9 mouse cellular contexts compared by ENCODE assay signal in genomic region chr15:86140323-86140722, GRCm38 (mm10). TPM values are rescaled to one million over a fixed set of nuclear protein-coding genes. Genes with fewer than 3 reads are reported as not detected.
DNase-seq lines count a peak whose midpoint lies in the region; ATAC-seq and TF ChIP-seq lines count a peak whose summit lies in the region.
"Had no signal": no experiment of that assay in that cellular context is flagged by ENCODE, and none has a peak within 500 bp of the region (broad histone marks: within the 10 kb centered on the region; RNA-seq: fewer than 3 reads in every experiment).

No protein-coding gene starts in this region.

- no peaks in the 10 kb centered on the region for H3K9me3 ChIP-seq in forebrain, postnatal 0 days (ENCODE audit: low read length)
- H3K9me3 ChIP-seq: lung, embryonic 15.5 days had no signal

- ATAC-seq in forebrain, postnatal 0 days: peak; percentile 62

- H3K9ac ChIP-seq in forebrain, postnatal 0 days: no peak overlapping the region
- H3K9ac ChIP-seq: lung, embryonic 15.5 days had no signal

- TF ChIP-seq CTCF in forebrain, postnatal 0 days (IDR thresholded peaks at IDR 0.05; ENCODE audit: low read depth): peak; percentile 97

- no peaks in the 10 kb centered on the region for H3K27me3 ChIP-seq in forebrain, postnatal 0 days (ENCODE audit: insufficient read depth, low read length)
- H3K27me3 ChIP-seq: lung, embryonic 15.5 days had no signal

- H3K4me2 ChIP-seq in forebrain, postnatal 0 days (ENCODE audit: low read depth): no peak overlapping the region
- H3K4me2 ChIP-seq: lung, embryonic 15.5 days had no signal

- peaks cover 45% of the 10 kb centered on the region for H3K36me3 ChIP-seq in forebrain, postnatal 0 days (ENCODE audit: insufficient read depth)

- DNase-seq in kidney, adult 18-20 months: peak; percentile 64
- no peak for DNase-seq in kidney, adult 11 months
- peak; percentile 56 for DNase-seq in ES-CJ7 (ENCODE audit: low read depth, low spot score)
- DNase-seq in cerebellum, adult 9-10 months: peak; percentile 66
- DNase-seq in forebrain, postnatal 0 days: peak; percentile 86
- peak; percentile 63 to 78 for DNase-seq in kidney, postnatal 25 days
- DNase-seq in mesoderm, embryonic 11.5 days (ENCODE audit: low read depth, low spot score): peak; percentile 76
- DNase-seq in right cerebral cortex, postnatal 4 days: peak; percentile 72

- peak overlapping the region; percentile 37; the same call in 1 of the 2 replicates for H3K27ac ChIP-seq in forebrain, postnatal 0 days (ENCODE audit: low read depth, low read length)
- H3K27ac ChIP-seq: lung, embryonic 15.5 days had no signal

- no peak overlapping the region for H3K4me3 ChIP-seq in forebrain, postnatal 0 days (ENCODE audit: low read depth, low read length)
- H3K4me3 ChIP-seq: lung, embryonic 15.5 days had no signal

- no peaks in the 10 kb centered on the region for H3K4me1 ChIP-seq in forebrain, postnatal 0 days (ENCODE audit: insufficient read depth)
- H3K4me1 ChIP-seq: lung, embryonic 15.5 days had no signal

- WGBS in forebrain, postnatal 0 days: 28% methylated on average over 10 of the region's 10 CpGs

RNA-seq across cellular contexts. Expression of gene Cerk, which starts 45.6 kb away (rescaled TPM):
- total RNA-seq in forebrain, postnatal 0 days (2014; rRNA removed): 31.7 and 32.9 TPM in 2 replicates
- polyA plus RNA-seq in forebrain, postnatal 0 days (2015; fragmentation: Nextera tagmentation; extraction: Ambion mirVana): 14.5 and 18.0 TPM in 2 replicates
